Mouse (Mus musculus): ENCODE data around the gene Bzw1.

Bzw1 gene

GRCm38 (mm10) chr1:58396179-58396578, 3.5 kb downstream of the Bzw1 start:
- peak; percentile 57 for DNase-seq (ENCODE audit: low read depth, low spot score)

- no peak for DNase-seq (ENCODE audit: low read depth, low spot score)
These were observed 5.0 kb downstream of the Bzw1 start for GRCm38 (mm10) chr1:58397731-58398130.

GRCm38 (mm10) chr1:58401396-58401795, 8.7 kb downstream of the Bzw1 start:
- DNase-seq (ENCODE audit: low read depth, low spot score), result no peak

- no peak for DNase-seq (ENCODE audit: low read depth, low spot score)
These were observed 11.0 kb downstream of the Bzw1 start for GRCm38 (mm10) chr1:58403745-58404144.

GRCm38 (mm10) chr1:58407321-58407720, 14.6 kb downstream of the Bzw1 start:
- DNase-seq (ENCODE audit: low read depth, low spot score), result no peak

GRCm38 (mm10) chr1:58408141-58408540, 15.4 kb downstream of the Bzw1 start:
- no peak for DNase-seq (ENCODE audit: low read depth, low spot score)

- no peak for DNase-seq (ENCODE audit: low read depth, low spot score)
These were observed 17.0 kb downstream of the Bzw1 start for GRCm38 (mm10) chr1:58409553-58410197.

GRCm38 (mm10) chr1:58410198-58410588, 17.5 kb downstream of the Bzw1 start:
- DNase-seq (ENCODE audit: low read depth, low spot score), result no peak

- no peak for DNase-seq (ENCODE audit: low read depth, low spot score)
These were observed 18.1 kb downstream of the Bzw1 start for GRCm38 (mm10) chr1:58410776-58411175.

GRCm38 (mm10) chr1:58415442-58415841, 22.7 kb downstream of the Bzw1 start:
- no peak for DNase-seq (ENCODE audit: low read depth, low spot score)

- DNase-seq (ENCODE audit: low read depth, low spot score), result no peak
These were observed 23.4 kb downstream of the Bzw1 start for GRCm38 (mm10) chr1:58416048-58416447.

- peak; percentile 60 for DNase-seq (ENCODE audit: low read depth, low spot score)
These were observed 27.3 kb downstream of the Bzw1 start for GRCm38 (mm10) chr1:58420032-58420431.

GRCm38 (mm10) chr1:58420961-58421360, 28.3 kb downstream of the Bzw1 start:
- DNase-seq (ENCODE audit: low read depth, low spot score), result peak; percentile 67

GRCm38 (mm10) chr1:58422879-58423278, 30.2 kb downstream of the Bzw1 start:
- DNase-seq (ENCODE audit: low read depth, low spot score), result peak; percentile 71

- DNase-seq (ENCODE audit: low read depth, low spot score), result peak; percentile 94
These were observed 30.9 kb downstream of the Bzw1 start, which contains the start of gene Clk1 for GRCm38 (mm10) chr1:58423371-58424248. TSS of gene Clk1 (minus strand) at chr1:58424066.

- peak; percentile 85 for DNase-seq (ENCODE audit: low read depth, low spot score)
These were observed 31.9 kb downstream of the Bzw1 start for GRCm38 (mm10) chr1:58424551-58424950.

GRCm38 (mm10) chr1:58444691-58445090, 52.0 kb downstream of the Bzw1 start:
- DNase-seq (ENCODE audit: low read depth, low spot score), result no peak

- DNase-seq (ENCODE audit: low read depth, low spot score), result peak; percentile 94
These were observed 52.5 kb downstream of the Bzw1 start, which contains the start of the genes Nif3l1 and Ppil3 for GRCm38 (mm10) chr1:58445143-58445722. TSS of gene Nif3l1 (plus strand) at chr1:58445151. TSS of gene Ppil3 (minus strand) at chr1:58445486.

- no peak for DNase-seq (ENCODE audit: low read depth, low spot score)
These were observed 53.2 kb downstream of the Bzw1 start for GRCm38 (mm10) chr1:58445861-58446260.

GRCm38 (mm10) chr1:58447766-58448165, 55.1 kb downstream of the Bzw1 start:
- DNase-seq (ENCODE audit: low read depth, low spot score), result no peak

- DNase-seq (ENCODE audit: low read depth, low spot score), result peak; percentile 48
These were observed 55.7 kb downstream of the Bzw1 start for GRCm38 (mm10) chr1:58448396-58448795.

- no peak for DNase-seq (ENCODE audit: low read depth, low spot score)
These were observed 61.6 kb downstream of the Bzw1 start for GRCm38 (mm10) chr1:58454316-58454715.

Measured in ZHBTc4 (cell line).